Mouse (Mus musculus): ENCODE measurements around the gene Abi2. TPM values are rescaled to one million over a fixed set of nuclear protein-coding genes. Genes with fewer than 3 reads are reported as not detected.

Abi2 gene
- polyA plus RNA-seq, 1 experiment from 2014 or later: 103 TPM

- Histone ChIP-seq H3K4me1 (ENCODE audit: control insufficient read depth, insufficient read depth, low read length) (no peaks in the 10 kb centered on the region), H3K4me2 (ENCODE audit: low read depth, low read length) (no peak overlapping the region)
- 89% methylated on average over 2 of the region's 2 CpGs for WGBS
These were observed 60.1 kb downstream of the Abi2 start for GRCm38 (mm10) chr1:60469491-60469890.

GRCm38 (mm10) chr1:60470541-60470940 is 61.1 kb downstream of the Abi2 start:
- no peak overlapping the region for H3K4me2 ChIP-seq (ENCODE audit: low read depth, low read length)
- H3K27me3 ChIP-seq (ENCODE audit: control insufficient read depth, insufficient read depth, low read length): no peaks in the 10 kb centered on the region
- H3K9ac ChIP-seq (replicated peaks; ENCODE audit: low read depth, low read length): no peak overlapping the region
- no peaks in the 10 kb centered on the region for H3K4me1 ChIP-seq (ENCODE audit: control insufficient read depth, insufficient read depth, low read length)
- H3K27ac ChIP-seq (ENCODE audit: low read depth, low read length): no peak overlapping the region
- peaks cover 18% of the 10 kb centered on the region for H3K36me3 ChIP-seq (ENCODE audit: control insufficient read depth, insufficient read depth, low read length)
- H3K9me3 ChIP-seq (ENCODE audit: control insufficient read depth, low read length): no peaks in the 10 kb centered on the region
- ATAC-seq (ENCODE audit: low read depth): no peak
- WGBS: 92% methylated on average over 7 of the region's 7 CpGs
- H3K4me3 ChIP-seq (ENCODE audit: low read depth, low read length): no peak overlapping the region

More at GRCm38 (mm10) chr1:60469491-60469890, 60.1 kb downstream of the Abi2 start:
- H3K9me3 ChIP-seq (ENCODE audit: control insufficient read depth, low read length): no peaks in the 10 kb centered on the region
- no peak overlapping the region for H3K9ac ChIP-seq (replicated peaks; ENCODE audit: low read depth, low read length)
- no peak overlapping the region for H3K27ac ChIP-seq (ENCODE audit: low read depth, low read length)
- no peak overlapping the region for H3K4me3 ChIP-seq (ENCODE audit: low read depth, low read length)
- H3K27me3 ChIP-seq (ENCODE audit: control insufficient read depth, insufficient read depth, low read length): no peaks in the 10 kb centered on the region
- ATAC-seq (ENCODE audit: low read depth): no peak
- H3K36me3 ChIP-seq (ENCODE audit: control insufficient read depth, insufficient read depth, low read length): peaks cover 20% of the 10 kb centered on the region

GRCm38 (mm10) chr1:60481561-60481960 is 72.1 kb downstream of the Abi2 start:
- Histone ChIP-seq H3K27ac (ENCODE audit: low read depth, low read length) (no peak overlapping the region), H3K9ac (replicated peaks; ENCODE audit: low read depth, low read length) (no peak overlapping the region), H3K9me3 (ENCODE audit: control insufficient read depth, low read length) (no peaks in the 10 kb centered on the region), H3K4me3 (ENCODE audit: low read depth, low read length) (no peak overlapping the region), H3K4me1 (ENCODE audit: control insufficient read depth, insufficient read depth, low read length) (no peaks in the 10 kb centered on the region), H3K4me2 (ENCODE audit: low read depth, low read length) (no peak overlapping the region), H3K36me3 (ENCODE audit: control insufficient read depth, insufficient read depth, low read length) (peaks cover 10% of the 10 kb centered on the region), H3K27me3 (ENCODE audit: control insufficient read depth, insufficient read depth, low read length) (no peaks in the 10 kb centered on the region)
- ATAC-seq (ENCODE audit: low read depth): no peak
- 42% methylated on average over 1 of the region's 1 CpGs for WGBS

GRCm38 (mm10) chr1:60482881-60483280 is 73.5 kb downstream of the Abi2 start:
- WGBS: 100% methylated on average over 1 of the region's 1 CpGs
- H3K36me3 ChIP-seq (ENCODE audit: control insufficient read depth, insufficient read depth, low read length): peaks cover 16% of the 10 kb centered on the region
- H3K4me2 ChIP-seq (ENCODE audit: low read depth, low read length): no peak overlapping the region
- no peak for ATAC-seq (ENCODE audit: low read depth)
- H3K4me1 ChIP-seq (ENCODE audit: control insufficient read depth, insufficient read depth, low read length): no peaks in the 10 kb centered on the region
- H3K4me3 ChIP-seq (ENCODE audit: low read depth, low read length): no peak overlapping the region
- no peaks in the 10 kb centered on the region for H3K27me3 ChIP-seq (ENCODE audit: control insufficient read depth, insufficient read depth, low read length)
- no peak overlapping the region for H3K27ac ChIP-seq (ENCODE audit: low read depth, low read length)
- no peaks in the 10 kb centered on the region for H3K9me3 ChIP-seq (ENCODE audit: control insufficient read depth, low read length)
- no peak overlapping the region for H3K9ac ChIP-seq (replicated peaks; ENCODE audit: low read depth, low read length)

- Histone ChIP-seq H3K9me3 (ENCODE audit: control insufficient read depth, low read length) (no peaks in the 10 kb centered on the region), H3K4me3 (ENCODE audit: low read depth, low read length) (no peak overlapping the region), H3K27ac (ENCODE audit: low read depth, low read length) (no peak overlapping the region), H3K4me1 (ENCODE audit: control insufficient read depth, insufficient read depth, low read length) (no peaks in the 10 kb centered on the region), H3K36me3 (ENCODE audit: control insufficient read depth, insufficient read depth, low read length) (peaks cover 25% of the 10 kb centered on the region; the same call in 1 of the 2 replicates), H3K9ac (replicated peaks; ENCODE audit: low read depth, low read length) (no peak overlapping the region), H3K27me3 (ENCODE audit: control insufficient read depth, insufficient read depth, low read length) (no peaks in the 10 kb centered on the region), H3K4me2 (ENCODE audit: low read depth, low read length) (no peak overlapping the region)
- no peak for ATAC-seq (ENCODE audit: low read depth)
- WGBS: 79% methylated on average over 3 of the region's 3 CpGs
These were observed 76.2 kb downstream of the Abi2 start for GRCm38 (mm10) chr1:60485649-60486048.

- Histone ChIP-seq H3K4me3 (ENCODE audit: low read depth, low read length) (no peak overlapping the region), H3K27me3 (ENCODE audit: control insufficient read depth, insufficient read depth, low read length) (no peaks in the 10 kb centered on the region), H3K4me1 (ENCODE audit: control insufficient read depth, insufficient read depth, low read length) (no peaks in the 10 kb centered on the region), H3K4me2 (ENCODE audit: low read depth, low read length) (no peak overlapping the region), H3K9me3 (ENCODE audit: control insufficient read depth, low read length) (no peaks in the 10 kb centered on the region), H3K36me3 (ENCODE audit: control insufficient read depth, insufficient read depth, low read length) (peaks cover 23% of the 10 kb centered on the region; the same call in 1 of the 2 replicates), H3K9ac (replicated peaks; ENCODE audit: low read depth, low read length) (no peak overlapping the region), H3K27ac (ENCODE audit: low read depth, low read length) (no peak overlapping the region)
- WGBS: 92% methylated on average over 8 of the region's 8 CpGs
- ATAC-seq (ENCODE audit: low read depth): no peak
These were observed 79.2 kb downstream of the Abi2 start for GRCm38 (mm10) chr1:60488635-60489034.

GRCm38 (mm10) chr1:60489660-60490059 is 80.2 kb downstream of the Abi2 start:
- Histone ChIP-seq H3K4me3 (ENCODE audit: low read depth, low read length) (no peak overlapping the region), H3K9ac (replicated peaks; ENCODE audit: low read depth, low read length) (no peak overlapping the region), H3K9me3 (ENCODE audit: control insufficient read depth, low read length) (no peaks in the 10 kb centered on the region), H3K4me2 (ENCODE audit: low read depth, low read length) (no peak overlapping the region), H3K27me3 (ENCODE audit: control insufficient read depth, insufficient read depth, low read length) (no peaks in the 10 kb centered on the region), H3K36me3 (ENCODE audit: control insufficient read depth, insufficient read depth, low read length) (peaks cover 23% of the 10 kb centered on the region; the same call in 1 of the 2 replicates), H3K4me1 (ENCODE audit: control insufficient read depth, insufficient read depth, low read length) (no peaks in the 10 kb centered on the region), H3K27ac (ENCODE audit: low read depth, low read length) (no peak overlapping the region)
- ATAC-seq (ENCODE audit: low read depth): no peak
- 98% methylated on average over 2 of the region's 2 CpGs for WGBS

- no peaks in the 10 kb centered on the region for H3K4me1 ChIP-seq (ENCODE audit: control insufficient read depth, insufficient read depth, low read length)
- H3K4me2 ChIP-seq (ENCODE audit: low read depth, low read length): no peak overlapping the region
- no peak overlapping the region for H3K9ac ChIP-seq (replicated peaks; ENCODE audit: low read depth, low read length)
- H3K36me3 ChIP-seq (ENCODE audit: control insufficient read depth, insufficient read depth, low read length): peaks cover 31% of the 10 kb centered on the region; the same call in 1 of the 2 replicates
- H3K9me3 ChIP-seq (ENCODE audit: control insufficient read depth, low read length): no peaks in the 10 kb centered on the region
- ATAC-seq (ENCODE audit: low read depth): no peak
- no peak overlapping the region for H3K27ac ChIP-seq (ENCODE audit: low read depth, low read length)
- no peak overlapping the region for H3K4me3 ChIP-seq (ENCODE audit: low read depth, low read length)
- H3K27me3 ChIP-seq (ENCODE audit: control insufficient read depth, insufficient read depth, low read length): no peaks in the 10 kb centered on the region
- WGBS: 91% methylated on average over 4 of the region's 4 CpGs
These were observed 81.1 kb downstream of the Abi2 start for GRCm38 (mm10) chr1:60490510-60490909.

GRCm38 (mm10) chr1:60492404-60492803 is 83.0 kb downstream of the Abi2 start:
- peaks cover 33% of the 10 kb centered on the region for H3K36me3 ChIP-seq (ENCODE audit: control insufficient read depth, insufficient read depth, low read length)
- no peaks in the 10 kb centered on the region for H3K9me3 ChIP-seq (ENCODE audit: control insufficient read depth, low read length)
- 47% methylated on average over 5 of the region's 5 CpGs for WGBS
- no peak overlapping the region for H3K4me3 ChIP-seq (ENCODE audit: low read depth, low read length)
- H3K27me3 ChIP-seq (ENCODE audit: control insufficient read depth, insufficient read depth, low read length): no peaks in the 10 kb centered on the region
- no peak for ATAC-seq (ENCODE audit: low read depth)
- H3K9ac ChIP-seq (replicated peaks; ENCODE audit: low read depth, low read length): no peak overlapping the region
- H3K4me1 ChIP-seq (ENCODE audit: control insufficient read depth, insufficient read depth, low read length): no peaks in the 10 kb centered on the region
- no peak overlapping the region for H3K4me2 ChIP-seq (ENCODE audit: low read depth, low read length)
- no peak overlapping the region for H3K27ac ChIP-seq (ENCODE audit: low read depth, low read length)

Measured in neural tube, embryonic 14.5 days (tissue).